ENCODE assay signal across 8 mouse cellular contexts in genomic region chr17:56990966-56991365, GRCm38 (mm10). TPM values are rescaled to one million over a fixed set of nuclear protein-coding genes. Genes with fewer than 3 reads are reported as not detected.
DNase-seq lines count a peak whose midpoint lies in the region; ATAC-seq and TF ChIP-seq lines count a peak whose summit lies in the region.

No protein-coding gene starts in this region.

- peaks cover 8% of the 10 kb centered on the region; the same call in 1 of the 2 replicates for H3K36me3 ChIP-seq in hindbrain, embryonic 11.5 days (ENCODE audit: control insufficient read depth, insufficient read depth, low read length)
- H3K36me3 ChIP-seq in midbrain, embryonic 13.5 days: peaks cover 43% of the 10 kb centered on the region

- peak overlapping the region; percentile 60 for H3K4me3 ChIP-seq in layer of hippocampus, adult 2 months
- peak overlapping the region; percentile 62 for H3K4me3 ChIP-seq in cortical plate, adult 2 months (ENCODE audit: insufficient read depth, low read length)
- peak overlapping the region; percentile 67 for H3K4me3 ChIP-seq in hindbrain, embryonic 11.5 days (ENCODE audit: low read depth, low read length)
- peak overlapping the region; percentile 83 for H3K4me3 ChIP-seq in midbrain, embryonic 13.5 days (replicated peaks)

- no peak for TF ChIP-seq POLR2A in cortical plate, adult 2 months (IDR thresholded peaks at IDR 0.05; ENCODE audit: extremely low read depth, insufficient read depth, low read length)

- no peaks in the 10 kb centered on the region for H3K9me3 ChIP-seq in hindbrain, embryonic 11.5 days (ENCODE audit: control insufficient read depth, low read length)
- H3K9me3 ChIP-seq in midbrain, embryonic 13.5 days: no peaks in the 10 kb centered on the region

- DNase-seq in layer of hippocampus, adult 2 months (ENCODE audit: low spot score in 2 of 2): peak in 1 of 2 experiments; percentile 7
- DNase-seq in layer of hippocampus, adult 11-12 months (ENCODE audit: low spot score): no peak
- DNase-seq in hindbrain, embryonic 11.5 days (ENCODE audit: low spot score): peak; percentile 11
- DNase-seq in c-Kit-positive CD71-positive TER-119-positive erythroid progenitor cells, embryonic 14.5 days (ENCODE audit: low spot score): no peak
- no peak for DNase-seq in spleen, adult 12 weeks (ENCODE audit: low spot score)
- DNase-seq in gastrocnemius, adult 18-20 months (ENCODE audit: low spot score): no peak

- H3K4me2 ChIP-seq in hindbrain, embryonic 11.5 days (replicated peaks; ENCODE audit: low read depth, low read length): peak overlapping the region; percentile 57
- peak overlapping the region; percentile 70 for H3K4me2 ChIP-seq in midbrain, embryonic 13.5 days (replicated peaks)

- peak overlapping the region; percentile 93 for H3K27ac ChIP-seq in layer of hippocampus, adult 2 months
- no peak overlapping the region for H3K27ac ChIP-seq in cortical plate, adult 2 months (ENCODE audit: insufficient read depth, low read length)
- H3K27ac ChIP-seq in hindbrain, embryonic 11.5 days (ENCODE audit: low read depth, low read length): no peak overlapping the region
- H3K27ac ChIP-seq in midbrain, embryonic 13.5 days: no peak overlapping the region

- H3K9ac ChIP-seq in hindbrain, embryonic 11.5 days (ENCODE audit: low read depth, low read length): peak overlapping the region; percentile 61
- H3K9ac ChIP-seq in midbrain, embryonic 13.5 days (replicated peaks): peak overlapping the region; percentile 86

- H3K27me3 ChIP-seq in hindbrain, embryonic 11.5 days (ENCODE audit: control insufficient read depth, insufficient read depth, low read length): no peaks in the 10 kb centered on the region; the same call in 1 of the 2 replicates
- H3K27me3 ChIP-seq in midbrain, embryonic 13.5 days: no peaks in the 10 kb centered on the region

- no peak for TF ChIP-seq CTCF in layer of hippocampus, adult 2 months (conservative IDR thresholded peaks at IDR 0.05)
- TF ChIP-seq CTCF in cortical plate, adult 2 months (IDR thresholded peaks at IDR 0.05; ENCODE audit: extremely low read depth, insufficient read depth, low read length): no peak

- 81% methylated on average over 2 of the region's 2 CpGs for WGBS in hindbrain, embryonic 11.5 days
- WGBS in midbrain, embryonic 13.5 days: 68% methylated on average over 2 of the region's 2 CpGs

- peaks cover 4% of the 10 kb centered on the region for H3K4me1 ChIP-seq in cortical plate, adult 2 months (ENCODE audit: control insufficient read depth, insufficient read depth, low read length)
- H3K4me1 ChIP-seq in hindbrain, embryonic 11.5 days (replicated peaks; ENCODE audit: control insufficient read depth, insufficient read depth, low read length): peaks cover 6% of the 10 kb centered on the region; the same call in 1 of the 2 replicates
- peaks cover 20% of the 10 kb centered on the region for H3K4me1 ChIP-seq in midbrain, embryonic 13.5 days (replicated peaks)

- ATAC-seq in hindbrain, embryonic 11.5 days (ENCODE audit: low FRiP score): no peak
- no peak for ATAC-seq in midbrain, embryonic 13.5 days

RNA-seq across cellular contexts. Expression of gene Clpp, which starts 0.9 kb away (rescaled TPM):
- 10 to 100 TPM; 70.3 to 71.1 TPM for total RNA-seq in layer of hippocampus, adult 2 months (2021)
- polyA plus RNA-seq in cortical plate, adult 2 months (2012; rRNA removed): 139 and 146 TPM in 2 replicates
- polyA plus RNA-seq in hindbrain, embryonic 11.5 days (2014; fragmentation: Nextera tagmentation; extraction: Ambion mirVana): 146 and 152 TPM in 2 replicates
- 168 and 174 TPM in 2 replicates for polyA plus RNA-seq in midbrain, embryonic 13.5 days (2015; fragmentation: Nextera tagmentation; extraction: Ambion mirVana)
- total RNA-seq in gastrocnemius, adult 18-20 months (2021): 10 to 100 TPM; 36.9 to 38.3 TPM

RNA-seq across cellular contexts. Expression of gene Alkbh7, which starts 6.2 kb away (rescaled TPM):
- total RNA-seq in layer of hippocampus, adult 2 months (2021): 10 to 100 TPM; 23.9 to 24.0 TPM
- 32.1 and 35.4 TPM in 2 replicates for polyA plus RNA-seq in cortical plate, adult 2 months (2012; rRNA removed)
- polyA plus RNA-seq in hindbrain, embryonic 11.5 days (2014; fragmentation: Nextera tagmentation; extraction: Ambion mirVana): 32.4 and 33.0 TPM in 2 replicates
- 40.2 and 45.5 TPM in 2 replicates for polyA plus RNA-seq in midbrain, embryonic 13.5 days (2015; fragmentation: Nextera tagmentation; extraction: Ambion mirVana)
- 10 to 100 TPM; 26.9 to 27.9 TPM for total RNA-seq in gastrocnemius, adult 18-20 months (2021)

RNA-seq across cellular contexts. Expression of gene Pspn, which starts 8.9 kb away (rescaled TPM):
- not detected for total RNA-seq in layer of hippocampus, adult 2 months (2021)
- not detected in 2 replicates for polyA plus RNA-seq in cortical plate, adult 2 months (2012; rRNA removed)
- 0.36 TPM in 1 of 2 replicates, not detected in the other for polyA plus RNA-seq in hindbrain, embryonic 11.5 days (2014; fragmentation: Nextera tagmentation; extraction: Ambion mirVana)
- 0.64 TPM in 1 of 2 replicates, not detected in the other for polyA plus RNA-seq in midbrain, embryonic 13.5 days (2015; fragmentation: Nextera tagmentation; extraction: Ambion mirVana)
- not detected for total RNA-seq in gastrocnemius, adult 18-20 months (2021)

RNA-seq across cellular contexts. Expression of gene Acer1, which starts 9.0 kb away (rescaled TPM):
- not detected for total RNA-seq in layer of hippocampus, adult 2 months (2021)
- polyA plus RNA-seq in cortical plate, adult 2 months (2012; rRNA removed): not detected in 2 replicates
- polyA plus RNA-seq in hindbrain, embryonic 11.5 days (2014; fragmentation: Nextera tagmentation; extraction: Ambion mirVana): not detected in 2 replicates
- polyA plus RNA-seq in midbrain, embryonic 13.5 days (2015; fragmentation: Nextera tagmentation; extraction: Ambion mirVana): not detected in 2 replicates
- total RNA-seq in gastrocnemius, adult 18-20 months (2021): not detected

RNA-seq across cellular contexts. Expression of gene Gtf2f1, which starts 20.1 kb away (rescaled TPM):
- total RNA-seq in layer of hippocampus, adult 2 months (2021): 10 to 100 TPM; 61.2 to 63.2 TPM
- polyA plus RNA-seq in cortical plate, adult 2 months (2012; rRNA removed): 73.3 and 80.0 TPM in 2 replicates
- 65.6 and 76.7 TPM in 2 replicates for polyA plus RNA-seq in hindbrain, embryonic 11.5 days (2014; fragmentation: Nextera tagmentation; extraction: Ambion mirVana)
- polyA plus RNA-seq in midbrain, embryonic 13.5 days (2015; fragmentation: Nextera tagmentation; extraction: Ambion mirVana): 68.0 and 74.8 TPM in 2 replicates
- 10 to 100 TPM; 17.1 to 19.0 TPM for total RNA-seq in gastrocnemius, adult 18-20 months (2021)
